In genomic region chr2:20868052-20868451, GRCm38 (mm10) we compare ENCODE assay signal across 29 mouse cellular contexts.
DNase-seq lines count a peak whose midpoint lies in the region; ATAC-seq and TF ChIP-seq lines count a peak whose summit lies in the region.
"Had no signal": no experiment of that assay in that cellular context is flagged by ENCODE, and none has a peak within 500 bp of the region (broad histone marks: within the 10 kb centered on the region; RNA-seq: fewer than 3 reads in every experiment).

No protein-coding gene starts in this region.

- no peak for TF ChIP-seq CTCF in liver, adult 2 months (IDR thresholded peaks at IDR 0.05; ENCODE audit: low read depth, low read length)
- no peak for TF ChIP-seq CTCF in liver, postnatal 0 days (IDR thresholded peaks at IDR 0.05; ENCODE audit: low read depth)

- no peaks in the 10 kb centered on the region for H3K4me1 ChIP-seq in liver, adult 2 months (ENCODE audit: control insufficient read depth, insufficient read depth, low read length)
- H3K4me1 ChIP-seq in liver, postnatal 0 days (ENCODE audit: insufficient read depth), result no peaks in the 10 kb centered on the region
- H3K4me1 ChIP-seq in intestine, embryonic 15.5 days (replicated peaks), result no peaks in the 10 kb centered on the region
- no peaks in the 10 kb centered on the region for H3K4me1 ChIP-seq in stomach, embryonic 15.5 days
- H3K4me1 ChIP-seq: embryonic facial prominence, embryonic 10.5 days; embryonic facial prominence, embryonic 15.5 days; kidney, embryonic 15.5 days; midbrain, embryonic 13.5 days; neural tube, embryonic 13.5 days had no signal

- H3K4me3 ChIP-seq in liver, adult 2 months (ENCODE audit: insufficient read depth, low read depth, low read length), result no peak overlapping the region
- no peak overlapping the region for H3K4me3 ChIP-seq in liver, postnatal 0 days (ENCODE audit: low read depth, low read length)
- H3K4me3 ChIP-seq in intestine, embryonic 15.5 days (replicated peaks), result no peak overlapping the region
- H3K4me3 ChIP-seq in stomach, embryonic 15.5 days (replicated peaks), result no peak overlapping the region
- H3K4me3 ChIP-seq: embryonic facial prominence, embryonic 10.5 days; embryonic facial prominence, embryonic 15.5 days; forebrain, embryonic 13.5 days; heart, adult 2 months; heart, embryonic 12.5 days; kidney, embryonic 15.5 days; left cerebral cortex, adult 2 months; limb, embryonic 12.5 days; midbrain, embryonic 13.5 days; neural tube, embryonic 13.5 days had no signal

- ATAC-seq in liver, postnatal 0 days, result no peak
- ATAC-seq in intestine, embryonic 15.5 days, result peak; percentile 90
- 0 out of 2 replicates have a peak, but pooled peaks have one; percentile 63 for ATAC-seq in stomach, embryonic 15.5 days (ENCODE audit: insufficient read depth, low FRiP score, low read depth)
- ATAC-seq: activated CD4-positive, CD25-positive, alpha-beta regulatory T cell, adult 4 months; forebrain, embryonic 13.5 days; lung, postnatal 0 days; midbrain, embryonic 13.5 days had no signal

- no peaks in the 10 kb centered on the region for H3K79me2 ChIP-seq in liver, adult 2 months (ENCODE audit: control insufficient read depth, insufficient read depth, low read length)

- no peak for TF ChIP-seq POLR2A in liver, adult 2 months (IDR thresholded peaks at IDR 0.05; ENCODE audit: extremely low read depth, insufficient read depth, low read length)

- DNase-seq in liver, adult 2 months (ENCODE audit: extremely low read depth, low read depth, low spot score), result peak; percentile 42
- no peak for DNase-seq in liver, postnatal 0 days
- DNase-seq in thymus, postnatal 14 days, result no peak
- DNase-seq in spleen, postnatal 36 days (ENCODE audit: low spot score in 2 of 2), result no peak
- DNase-seq: adrenal gland, adult 8-10 months; cerebellum, adult 8-10 months; cerebellum, postnatal 25 days; gastrocnemius, postnatal 14 days; heart, adult 2 months; right cerebral cortex, postnatal 4 days; thymus, adult 18-20 months; thymus, postnatal 4 days had no signal

- TF ChIP-seq EP300 in liver, postnatal 0 days (IDR thresholded peaks at IDR 0.05; ENCODE audit: low read depth), result no peak

- H3K36me3 ChIP-seq in liver, adult 2 months (ENCODE audit: control insufficient read depth, insufficient read depth, low read length), result peaks cover 27% of the 10 kb centered on the region
- H3K36me3 ChIP-seq in liver, postnatal 0 days (replicated peaks; ENCODE audit: insufficient read depth, low read length), result peaks cover 28% of the 10 kb centered on the region
- H3K36me3 ChIP-seq in intestine, embryonic 15.5 days, result peaks cover 4% of the 10 kb centered on the region; the same call in 1 of the 2 replicates
- H3K36me3 ChIP-seq in stomach, embryonic 15.5 days, result peaks cover 3% of the 10 kb centered on the region; the same call in 1 of the 2 replicates

- H3K9me3 ChIP-seq in liver, postnatal 0 days (ENCODE audit: low read length), result no peaks in the 10 kb centered on the region
- H3K9me3 ChIP-seq in intestine, embryonic 15.5 days, result no peaks in the 10 kb centered on the region
- H3K9me3 ChIP-seq in stomach, embryonic 15.5 days, result no peaks in the 10 kb centered on the region
- H3K9me3 ChIP-seq: embryonic facial prominence, embryonic 10.5 days; embryonic facial prominence, embryonic 15.5 days; forebrain, embryonic 13.5 days; heart, embryonic 12.5 days; kidney, embryonic 15.5 days; limb, embryonic 12.5 days; midbrain, embryonic 13.5 days; neural tube, embryonic 13.5 days had no signal

- H3K9ac ChIP-seq in liver, adult 2 months (ENCODE audit: low read depth, low read length), result no peak overlapping the region
- no peak overlapping the region for H3K9ac ChIP-seq in liver, postnatal 0 days (replicated peaks)
- H3K9ac ChIP-seq in intestine, embryonic 15.5 days, result no peak overlapping the region
- H3K9ac ChIP-seq in stomach, embryonic 15.5 days, result no peak overlapping the region
- H3K9ac ChIP-seq: embryonic facial prominence, embryonic 15.5 days; forebrain, embryonic 13.5 days; heart, embryonic 12.5 days; hindbrain, embryonic 14.5 days; kidney, embryonic 15.5 days; limb, embryonic 12.5 days; midbrain, embryonic 13.5 days; neural tube, embryonic 13.5 days had no signal

- H3K4me2 ChIP-seq in liver, postnatal 0 days (ENCODE audit: low read depth, low read length), result no peak overlapping the region
- no peak overlapping the region for H3K4me2 ChIP-seq in intestine, embryonic 15.5 days (replicated peaks)
- no peak overlapping the region for H3K4me2 ChIP-seq in stomach, embryonic 15.5 days
- H3K4me2 ChIP-seq: embryonic facial prominence, embryonic 15.5 days; forebrain, embryonic 13.5 days; heart, embryonic 12.5 days; hindbrain, embryonic 14.5 days; kidney, embryonic 15.5 days; limb, embryonic 12.5 days; liver, embryonic 11.5 days; midbrain, embryonic 13.5 days; neural tube, embryonic 13.5 days had no signal

- H3K27me3 ChIP-seq in liver, adult 2 months (ENCODE audit: control insufficient read depth, insufficient read depth, low read length), result no peaks in the 10 kb centered on the region
- no peaks in the 10 kb centered on the region for H3K27me3 ChIP-seq in liver, postnatal 0 days (ENCODE audit: insufficient read depth, low read length)
- no peaks in the 10 kb centered on the region for H3K27me3 ChIP-seq in intestine, embryonic 15.5 days (replicated peaks)
- H3K27me3 ChIP-seq in stomach, embryonic 15.5 days (replicated peaks), result no peaks in the 10 kb centered on the region
- H3K27me3 ChIP-seq: CH12.LX; embryonic facial prominence, embryonic 15.5 days; forebrain, embryonic 13.5 days; heart, embryonic 12.5 days; kidney, embryonic 15.5 days; limb, embryonic 12.5 days; midbrain, embryonic 13.5 days; neural tube, embryonic 13.5 days had no signal

- H3K27ac ChIP-seq in liver, adult 2 months (replicated peaks; ENCODE audit: insufficient read depth, low read depth, low read length), result no peak overlapping the region
- H3K27ac ChIP-seq in liver, postnatal 0 days (ENCODE audit: low read depth), result no peak overlapping the region
- H3K27ac ChIP-seq in intestine, embryonic 15.5 days, result no peak overlapping the region
- H3K27ac ChIP-seq in stomach, embryonic 15.5 days, result no peak overlapping the region
- H3K27ac ChIP-seq: embryonic facial prominence, embryonic 10.5 days; embryonic facial prominence, embryonic 15.5 days; forebrain, embryonic 13.5 days; heart, adult 2 months; hindbrain, embryonic 14.5 days; kidney, embryonic 15.5 days; left cerebral cortex, adult 2 months; limb, embryonic 12.5 days; macrophage; midbrain, embryonic 13.5 days; neural tube, embryonic 13.5 days had no signal
